Mouse (Mus musculus): ENCODE results near the gene Plxna4. TPM values are rescaled to one million over a fixed set of nuclear protein-coding genes. Genes with fewer than 3 reads are reported as not detected.

The Plxna4 gene
- total RNA-seq, 4 experiments from 2014 or later, result 5.7 to 11.7 (median 8.1) TPM

- no peak for DNase-seq
These were observed 185.3 kb downstream of the Plxna4 start for GRCm38 (mm10) chr6:32402560-32403235.

- DNase-seq, result no peak
These were observed 189.7 kb downstream of the Plxna4 start for GRCm38 (mm10) chr6:32398261-32398660.

- DNase-seq, result peak; percentile 61
These were observed 190.8 kb downstream of the Plxna4 start for GRCm38 (mm10) chr6:32397133-32397730.

- no peak for DNase-seq
These were observed 192.6 kb downstream of the Plxna4 start for GRCm38 (mm10) chr6:32395415-32395814.

- no peak for DNase-seq
These were observed 195.7 kb downstream of the Plxna4 start for GRCm38 (mm10) chr6:32392262-32392661.

GRCm38 (mm10) chr6:32388276-32388675 lies 199.7 kb downstream of the Plxna4 start:
- DNase-seq, result no peak

GRCm38 (mm10) chr6:32386915-32387314 lies 201.1 kb downstream of the Plxna4 start:
- DNase-seq, result no peak

- DNase-seq, result no peak
These were observed 203.1 kb downstream of the Plxna4 start for GRCm38 (mm10) chr6:32384937-32385336.

- no peak for DNase-seq
These were observed 203.6 kb downstream of the Plxna4 start for GRCm38 (mm10) chr6:32384423-32384822.

GRCm38 (mm10) chr6:32381516-32381915 lies 206.5 kb downstream of the Plxna4 start:
- DNase-seq, result no peak

GRCm38 (mm10) chr6:32377181-32377580 lies 210.8 kb downstream of the Plxna4 start:
- peak; percentile 24 for DNase-seq

GRCm38 (mm10) chr6:32373931-32374361 lies 214.0 kb downstream of the Plxna4 start:
- DNase-seq, result no peak

- no peak for DNase-seq
These were observed 218.9 kb downstream of the Plxna4 start for GRCm38 (mm10) chr6:32369092-32369491.

- DNase-seq, result no peak
These were observed 219.6 kb downstream of the Plxna4 start for GRCm38 (mm10) chr6:32368408-32368807.

GRCm38 (mm10) chr6:32364933-32365332 lies 223.1 kb downstream of the Plxna4 start:
- DNase-seq, result no peak

- no peak for DNase-seq
These were observed 224.4 kb downstream of the Plxna4 start for GRCm38 (mm10) chr6:32363489-32364068.

- no peak for DNase-seq
These were observed 225.6 kb downstream of the Plxna4 start for GRCm38 (mm10) chr6:32362421-32362820.

GRCm38 (mm10) chr6:32359675-32360074 lies 228.3 kb downstream of the Plxna4 start:
- no peak for DNase-seq

- DNase-seq, result no peak
These were observed 230.5 kb downstream of the Plxna4 start for GRCm38 (mm10) chr6:32357497-32357896.

GRCm38 (mm10) chr6:32355559-32355958 lies 232.4 kb downstream of the Plxna4 start:
- DNase-seq, result no peak

- no peak for DNase-seq
These were observed 239.0 kb downstream of the Plxna4 start for GRCm38 (mm10) chr6:32348996-32349395.

- no peak for DNase-seq
These were observed 239.9 kb downstream of the Plxna4 start for GRCm38 (mm10) chr6:32348126-32348525.

- DNase-seq, result no peak
These were observed 242.0 kb downstream of the Plxna4 start for GRCm38 (mm10) chr6:32346015-32346414.

GRCm38 (mm10) chr6:32342727-32343126 lies 245.3 kb downstream of the Plxna4 start:
- DNase-seq, result no peak
